In the genomic region with DNA sequence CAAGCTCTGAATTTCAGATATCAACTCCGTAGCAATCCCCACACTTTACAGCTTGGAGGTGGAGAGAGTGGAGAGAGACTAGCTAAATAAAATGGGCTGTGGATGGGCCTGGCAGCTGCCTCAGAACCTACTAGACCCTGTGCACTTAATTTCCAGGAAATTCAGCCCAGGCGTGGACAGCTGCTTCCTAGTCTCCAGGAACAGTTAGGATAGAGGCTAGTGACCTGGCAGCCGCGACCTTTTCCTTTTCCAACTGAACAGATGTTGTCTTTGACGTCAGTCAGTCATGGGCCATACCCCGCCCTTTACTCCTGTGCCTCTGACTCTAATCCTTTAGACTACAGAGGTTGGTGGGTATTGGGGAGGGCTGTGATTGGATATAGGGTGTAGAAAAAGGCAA, we compare ENCODE assay signal across 10 mouse cellular contexts. TPM values are rescaled to one million over a fixed set of nuclear protein-coding genes. Genes with fewer than 3 reads are reported as not detected.
DNase-seq lines count a peak whose midpoint lies in the region; ATAC-seq and TF ChIP-seq lines count a peak whose summit lies in the region.
"Had no signal": no experiment of that assay in that cellular context is flagged by ENCODE, and none has a peak within 500 bp of the region (broad histone marks: within the 10 kb centered on the region; RNA-seq: fewer than 3 reads in every experiment).

No protein-coding gene starts in this region.

- no peak for TF ChIP-seq POLR2A in liver, adult 2 months (IDR thresholded peaks at IDR 0.05; ENCODE audit: extremely low read depth, insufficient read depth, low read length)

- 14% methylated on average over 6 of the region's 6 CpGs for WGBS in liver, adult 2 months
- 50% methylated on average over 6 of the region's 6 CpGs for WGBS in liver, embryonic 12.5 days (ENCODE audit: insufficient replicate concordance)
- WGBS in heart, embryonic 16.5 days: 35% methylated on average over 6 of the region's 6 CpGs
- 60% methylated on average over 6 of the region's 6 CpGs for WGBS in midbrain, embryonic 16.5 days

- H3K27ac ChIP-seq in liver, adult 2 months (replicated peaks; ENCODE audit: insufficient read depth, low read depth, low read length): 0 out of 2 replicates have a peak overlapping the region, but pooled peaks have one; percentile 3
- no peak overlapping the region for H3K27ac ChIP-seq in liver, embryonic 12.5 days
- H3K27ac ChIP-seq in heart, embryonic 16.5 days (ENCODE audit: low read length): no peak overlapping the region
- H3K27ac ChIP-seq in midbrain, embryonic 16.5 days (ENCODE audit: low read length): peak overlapping the region; percentile 37; the same call in 1 of the 2 replicates
- H3K27ac ChIP-seq: kidney, embryonic 15.5 days; liver, embryonic 14.5 days had no signal

- H3K4me3 ChIP-seq in liver, adult 2 months (ENCODE audit: insufficient read depth, low read depth, low read length): no peak overlapping the region
- no peak overlapping the region for H3K4me3 ChIP-seq in liver, embryonic 12.5 days
- H3K4me3 ChIP-seq in heart, embryonic 16.5 days (ENCODE audit: low read length): no peak overlapping the region
- no peak overlapping the region for H3K4me3 ChIP-seq in midbrain, embryonic 16.5 days (ENCODE audit: low read depth, low read length)
- H3K4me3 ChIP-seq: kidney, embryonic 15.5 days had no signal

- DNase-seq in cerebellum, postnatal 10 days: peak; percentile 47 to 55
- no peak for DNase-seq in cerebellum, adult 18-20 months
- DNase-seq in liver, adult 2 months (ENCODE audit: extremely low read depth, low read depth, low spot score): peak; percentile 71
- no peak for DNase-seq in urinary bladder, adult 2 months (ENCODE audit: low spot score)
- no peak for DNase-seq in Muller cell, postnatal 12 days (ENCODE audit: inconsistent ontology term)

- no peaks in the 10 kb centered on the region for H3K9me3 ChIP-seq in liver, embryonic 12.5 days (replicated peaks)
- no peaks in the 10 kb centered on the region for H3K9me3 ChIP-seq in heart, embryonic 16.5 days (replicated peaks; ENCODE audit: control insufficient read depth, low read length)
- H3K9me3 ChIP-seq in midbrain, embryonic 16.5 days (replicated peaks; ENCODE audit: control insufficient read depth, low read length, poor library complexity, severe bottlenecking): no peaks in the 10 kb centered on the region
- H3K9me3 ChIP-seq: kidney, embryonic 15.5 days had no signal

- H3K9ac ChIP-seq in liver, adult 2 months (ENCODE audit: low read depth, low read length): no peak overlapping the region
- H3K9ac ChIP-seq in liver, embryonic 12.5 days: no peak overlapping the region
- peak overlapping the region; percentile 10; the same call in 1 of the 2 replicates for H3K9ac ChIP-seq in heart, embryonic 16.5 days (ENCODE audit: low read length)
- 0 out of 2 replicates have a peak overlapping the region, but pooled peaks have one; percentile 3 for H3K9ac ChIP-seq in midbrain, embryonic 16.5 days (ENCODE audit: low read depth, low read length)
- H3K9ac ChIP-seq: kidney, embryonic 15.5 days; liver, embryonic 14.5 days had no signal

- H3K4me1 ChIP-seq in liver, adult 2 months (ENCODE audit: control insufficient read depth, insufficient read depth, low read length): no peaks in the 10 kb centered on the region
- peaks cover 17% of the 10 kb centered on the region for H3K4me1 ChIP-seq in liver, embryonic 12.5 days
- peaks cover 3% of the 10 kb centered on the region; the same call in 1 of the 2 replicates for H3K4me1 ChIP-seq in heart, embryonic 16.5 days (ENCODE audit: control insufficient read depth, insufficient read depth, low read length)
- peaks cover 25% of the 10 kb centered on the region for H3K4me1 ChIP-seq in midbrain, embryonic 16.5 days (ENCODE audit: control insufficient read depth, insufficient read depth, low read length)

- no peak for TF ChIP-seq CTCF in liver, adult 2 months (IDR thresholded peaks at IDR 0.05; ENCODE audit: low read depth, low read length)

- no peak overlapping the region for H3K4me2 ChIP-seq in liver, embryonic 12.5 days
- H3K4me2 ChIP-seq in heart, embryonic 16.5 days (ENCODE audit: low read depth, low read length): no peak overlapping the region
- H3K4me2 ChIP-seq in midbrain, embryonic 16.5 days (ENCODE audit: low read length): no peak overlapping the region
- H3K4me2 ChIP-seq: kidney, embryonic 15.5 days had no signal

- no peaks in the 10 kb centered on the region for H3K36me3 ChIP-seq in liver, adult 2 months (ENCODE audit: control insufficient read depth, insufficient read depth, low read length)
- no peaks in the 10 kb centered on the region; the same call in 1 of the 2 replicates for H3K36me3 ChIP-seq in liver, embryonic 12.5 days
- H3K36me3 ChIP-seq in heart, embryonic 16.5 days (ENCODE audit: control insufficient read depth, insufficient read depth): no peaks in the 10 kb centered on the region
- no peaks in the 10 kb centered on the region; the same call in 1 of the 2 replicates for H3K36me3 ChIP-seq in midbrain, embryonic 16.5 days (ENCODE audit: control insufficient read depth, insufficient read depth, low read length)
- H3K36me3 ChIP-seq: kidney, embryonic 15.5 days had no signal

- no peak for ATAC-seq in liver, embryonic 12.5 days
- ATAC-seq in heart, embryonic 16.5 days (replicated peaks; ENCODE audit: extremely low read depth, insufficient read depth, low FRiP score): no peak
- ATAC-seq in midbrain, embryonic 16.5 days: no peak

- H3K79me2 ChIP-seq in liver, adult 2 months (ENCODE audit: control insufficient read depth, insufficient read depth, low read length): no peaks in the 10 kb centered on the region

- H3K27me3 ChIP-seq in liver, adult 2 months (ENCODE audit: control insufficient read depth, insufficient read depth, low read length): no peaks in the 10 kb centered on the region
- H3K27me3 ChIP-seq in liver, embryonic 12.5 days (replicated peaks): 0 out of 2 replicates have a peak, but pooled peaks cover 3% of the 10 kb centered on the region
- no peaks in the 10 kb centered on the region for H3K27me3 ChIP-seq in heart, embryonic 16.5 days (ENCODE audit: control insufficient read depth, insufficient read depth, low read length)
- H3K27me3 ChIP-seq in midbrain, embryonic 16.5 days (ENCODE audit: control insufficient read depth, insufficient read depth, low read depth, low read length): no peaks in the 10 kb centered on the region

RNA-seq across cellular contexts. Expression of gene Leng8, which starts 8.0 kb away (rescaled TPM):
- total RNA-seq in liver, adult 2 months (2014; rRNA removed): 36.0 and 36.1 TPM in 2 replicates
- 76.2 and 148 TPM in 2 replicates for polyA plus RNA-seq in liver, adult 2 months (2012; rRNA removed)
- 39.3 and 44.5 TPM in 2 replicates for polyA plus RNA-seq in liver, embryonic 12.5 days (2016; fragmentation: Nextera tagmentation; extraction: Ambion mirVana)
- polyA plus RNA-seq in heart, embryonic 16.5 days (2015; fragmentation: Nextera tagmentation; extraction: Ambion mirVana): 47.8 and 50.5 TPM in 2 replicates
- 81.8 and 83.3 TPM in 2 replicates for polyA plus RNA-seq in midbrain, embryonic 16.5 days (2015; fragmentation: Nextera tagmentation; extraction: Ambion mirVana)
- 262 and 275 TPM in 2 replicates for polyA plus RNA-seq in urinary bladder, adult 2 months (2012; rRNA removed)

RNA-seq across cellular contexts. Expression of gene Ttyh1, which starts 9.7 kb away (rescaled TPM):
- total RNA-seq in liver, adult 2 months (2014; rRNA removed): 0.65 and 2.8 TPM in 2 replicates
- 2.3 and 2.4 TPM in 2 replicates for polyA plus RNA-seq in liver, adult 2 months (2012; rRNA removed)
- polyA plus RNA-seq in liver, embryonic 12.5 days (2016; fragmentation: Nextera tagmentation; extraction: Ambion mirVana): 0.48 and 0.77 TPM in 2 replicates
- polyA plus RNA-seq in heart, embryonic 16.5 days (2015; fragmentation: Nextera tagmentation; extraction: Ambion mirVana): 1.3 and 2.0 TPM in 2 replicates
- polyA plus RNA-seq in midbrain, embryonic 16.5 days (2015; fragmentation: Nextera tagmentation; extraction: Ambion mirVana): 122 and 158 TPM in 2 replicates
- polyA plus RNA-seq in urinary bladder, adult 2 months (2012; rRNA removed): 4.5 and 5.0 TPM in 2 replicates

RNA-seq across cellular contexts. Expression of gene Leng9, which starts 21.3 kb away (rescaled TPM):
- 1.5 and 2.0 TPM in 2 replicates for total RNA-seq in liver, adult 2 months (2014; rRNA removed)
- 3.8 and 4.7 TPM in 2 replicates for polyA plus RNA-seq in liver, adult 2 months (2012; rRNA removed)
- 1.2 and 1.5 TPM in 2 replicates for polyA plus RNA-seq in liver, embryonic 12.5 days (2016; fragmentation: Nextera tagmentation; extraction: Ambion mirVana)
- polyA plus RNA-seq in heart, embryonic 16.5 days (2015; fragmentation: Nextera tagmentation; extraction: Ambion mirVana): 3.1 and 3.2 TPM in 2 replicates
- 4.9 and 5.3 TPM in 2 replicates for polyA plus RNA-seq in midbrain, embryonic 16.5 days (2015; fragmentation: Nextera tagmentation; extraction: Ambion mirVana)
- 5.8 and 6.3 TPM in 2 replicates for polyA plus RNA-seq in urinary bladder, adult 2 months (2012; rRNA removed)

RNA-seq across cellular contexts. Expression of gene Cdc42ep5, which starts 35.8 kb away (rescaled TPM):
- total RNA-seq in liver, adult 2 months (2014; rRNA removed): 2.0 and 3.8 TPM in 2 replicates
- polyA plus RNA-seq in liver, adult 2 months (2012; rRNA removed): 4.1 and 5.0 TPM in 2 replicates
- polyA plus RNA-seq in liver, embryonic 12.5 days (2016; fragmentation: Nextera tagmentation; extraction: Ambion mirVana): 10.5 TPM in 2 replicates
- polyA plus RNA-seq in heart, embryonic 16.5 days (2015; fragmentation: Nextera tagmentation; extraction: Ambion mirVana): 22.7 and 24.8 TPM in 2 replicates
- 4.7 and 5.1 TPM in 2 replicates for polyA plus RNA-seq in midbrain, embryonic 16.5 days (2015; fragmentation: Nextera tagmentation; extraction: Ambion mirVana)
- polyA plus RNA-seq in urinary bladder, adult 2 months (2012; rRNA removed): 90.1 and 98.9 TPM in 2 replicates

Comparison
In these comparisons a context has a peak if more than half of its experiments do, and no peak if none do; other contexts are left out.
1. DNase-seq: peak in cerebellum, postnatal 10 days (2 of 2) and liver, adult 2 months (single experiment); none in cerebellum, adult 18-20 months (0 of 2), urinary bladder, adult 2 months (single experiment) and Muller cell, postnatal 12 days (single experiment).
2. H3K27ac ChIP-seq: peak in liver, adult 2 months (single experiment) and midbrain, embryonic 16.5 days (single experiment); none in liver, embryonic 12.5 days (single experiment) and heart, embryonic 16.5 days (single experiment).
3. H3K9ac ChIP-seq: peak in heart, embryonic 16.5 days (single experiment) and midbrain, embryonic 16.5 days (single experiment); none in liver, adult 2 months (single experiment) and liver, embryonic 12.5 days (single experiment).
4. RNA of gene Ttyh1, which starts 9.7 kb away (polyA plus RNA-seq): 122 to 158 TPM in midbrain, embryonic 16.5 days; 4.5 to 5.0 TPM in urinary bladder, adult 2 months, 2.3 to 2.4 TPM in liver, adult 2 months, 1.3 to 2.0 TPM in heart, embryonic 16.5 days and 0.48 to 0.77 TPM in liver, embryonic 12.5 days; every median in the first group is over 10 times any median in the second.